Mouse (Mus musculus) heart, postnatal 10 days (tissue): ENCODE data around the gene Olfr346. TPM values are rescaled to one million over a fixed set of nuclear protein-coding genes. Genes with fewer than 3 reads are reported as not detected.

Experiments
- DNase-seq, 2 experiments: peaks; one replicate each; pipeline ENCODE4 v3.0.0; 2021
- intact Hi-C: fragments of 180-260 bp; cut with DNase I; formaldehyde crosslinking; loops from one replicate; pipeline ENCODE4 v1.15.1; 2025
- total RNA-seq, 2 experiments: library from RNA; stranded (reverse); gene quantifications; 2 replicates each; pipeline ENCODE4 v1.2.3; 2021

Gene Olfr346
- not detected for total RNA-seq

GRCm38 (mm10) chr2:36685488-36685887 lies at the start of gene Olfr346:
Gene Olfr346 (plus strand): TSS chr2:36685788.
- intact Hi-C loops = no loop called here
- no peak for DNase-seq

- intact Hi-C loops = no loop called here
- DNase-seq = no peak
These were observed 45.8 kb upstream of the Olfr346 start, which contains the start of gene Olfr345 for GRCm38 (mm10) chr2:36639741-36640140. Gene Olfr345 (plus strand): TSS chr2:36640041.

DNA sequence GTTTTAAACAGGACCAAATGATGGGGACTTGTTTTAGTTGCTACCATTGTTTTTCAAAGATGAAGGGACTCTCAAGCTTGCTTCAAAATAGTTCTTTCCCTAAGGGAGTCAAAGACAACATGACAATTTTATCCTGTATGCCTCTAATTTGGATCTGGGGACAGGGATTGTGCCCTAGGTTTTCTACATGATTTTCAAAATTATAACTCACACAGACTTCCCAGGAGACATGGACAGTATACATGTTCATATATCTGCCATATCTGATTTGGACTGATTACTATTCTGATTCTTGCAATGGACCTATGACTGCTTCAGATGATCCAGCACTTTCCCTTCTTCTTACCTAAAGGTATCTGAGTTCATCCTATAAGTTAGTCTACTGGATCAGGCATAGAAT lies 46.0 kb downstream of the Olfr346 start, which contains the start of gene Olfr347:
Gene Olfr347, plus strand, starts transcription at position 301 of the 400 bp plus-strand sequence.
- intact Hi-C loops = no loop called here
- no peak for DNase-seq

DNA sequence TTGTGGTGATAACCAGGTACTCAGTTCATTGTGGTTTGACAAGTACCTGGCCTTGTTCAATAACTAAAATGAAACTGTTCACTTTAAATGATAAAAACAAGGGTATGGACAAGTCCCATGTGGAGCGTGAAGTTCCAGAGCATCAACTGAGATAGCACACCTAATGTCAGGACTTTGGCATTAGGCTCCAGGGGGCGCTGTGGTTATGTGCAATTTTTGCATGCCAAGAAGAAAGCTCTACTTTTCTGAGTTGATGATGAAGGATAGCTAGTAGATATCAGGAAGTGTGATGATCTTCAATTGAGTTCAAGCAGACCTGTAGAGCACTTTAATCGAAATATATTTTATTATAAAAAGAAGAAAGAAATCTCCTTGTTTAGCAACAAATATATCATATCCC lies 50.6 kb downstream of the Olfr346 start:
- intact Hi-C loops = no loop called here
- DNase-seq = no peak

Other genes starting within 250 kb of the Olfr346 start
- not detected for gene Olfr340, start 233.2 kb upstream of the Olfr346 start, total RNA-seq
- gene Olfr341, start 203.3 kb upstream of the Olfr346 start, total RNA-seq = not detected
- not detected for gene Olfr342, start 160.8 kb upstream of the Olfr346 start, total RNA-seq
- not detected for gene Olfr344, start 119.1 kb upstream of the Olfr346 start, total RNA-seq
- gene Olfr345, start 45.7 kb upstream of the Olfr346 start, total RNA-seq = not detected
- gene Olfr347, start 46.1 kb downstream of the Olfr346 start, total RNA-seq = not detected
- not detected for gene Olfr348, start 98.5 kb downstream of the Olfr346 start, total RNA-seq
- not detected for gene Olfr50, start 104.8 kb downstream of the Olfr346 start, total RNA-seq
- not detected for gene Olfr3, start 131.2 kb downstream of the Olfr346 start, total RNA-seq
- not detected for gene Olfr350, start 160.5 kb downstream of the Olfr346 start, total RNA-seq
- gene Olfr351, start 176.9 kb downstream of the Olfr346 start, total RNA-seq = not detected
- gene Olfr352, start 182.7 kb downstream of the Olfr346 start, total RNA-seq = not detected
- not detected for gene Olfr353, start 207.1 kb downstream of the Olfr346 start, total RNA-seq
- not detected for gene Olfr354, start 219.9 kb downstream of the Olfr346 start, total RNA-seq
- not detected for gene Olfr355, start 243.1 kb downstream of the Olfr346 start, total RNA-seq